ENCODE assay signal across 9 mouse cellular contexts in the genomic region with DNA sequence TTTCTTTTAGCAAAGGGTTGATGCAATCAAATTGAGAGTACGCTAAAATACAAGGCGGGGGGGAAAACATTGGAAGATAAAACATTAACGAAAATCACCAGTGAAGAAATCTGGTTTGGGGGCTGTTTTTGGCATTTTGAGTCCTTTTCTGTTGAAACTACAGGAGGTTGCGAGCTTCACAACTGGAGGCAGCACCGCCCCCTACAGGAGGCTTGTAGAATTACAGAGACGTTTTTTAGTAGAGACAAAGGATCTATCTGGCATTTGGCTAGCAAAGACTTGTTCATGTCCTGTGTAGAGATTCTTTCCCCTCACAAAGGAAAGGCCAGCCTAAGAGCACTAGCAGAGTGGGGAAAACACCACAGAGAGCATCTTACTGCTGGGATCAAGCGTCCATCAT.
DNase-seq lines count a peak whose midpoint lies in the region; ATAC-seq and TF ChIP-seq lines count a peak whose summit lies in the region.
"Had no signal": no experiment of that assay in that cellular context is flagged by ENCODE, and none has a peak within 500 bp of the region (broad histone marks: within the 10 kb centered on the region; RNA-seq: fewer than 3 reads in every experiment).

No protein-coding gene starts in this region.

- H3K27ac ChIP-seq in neural tube, embryonic 11.5 days (ENCODE audit: low read depth, low read length), result no peak overlapping the region
- H3K27ac ChIP-seq: liver, embryonic 13.5 days had no signal

- peak; percentile 73; the same call in 1 of the 2 replicates for ATAC-seq in frontal cortex, adult (ENCODE audit: low TSS enrichment)
- ATAC-seq in neural tube, embryonic 11.5 days (ENCODE audit: insufficient read depth, low FRiP score, low TSS enrichment), result no peak

- H3K27me3 ChIP-seq in neural tube, embryonic 11.5 days (ENCODE audit: control insufficient read depth, insufficient read depth, low read length), result no peaks in the 10 kb centered on the region
- H3K27me3 ChIP-seq: liver, embryonic 13.5 days had no signal

- no peaks in the 10 kb centered on the region for H3K9me3 ChIP-seq in neural tube, embryonic 11.5 days (ENCODE audit: control insufficient read depth, low read length)
- H3K9me3 ChIP-seq: liver, embryonic 13.5 days had no signal

- H3K4me1 ChIP-seq in neural tube, embryonic 11.5 days (ENCODE audit: control insufficient read depth, insufficient read depth, low read length), result no peaks in the 10 kb centered on the region
- H3K4me1 ChIP-seq: liver, embryonic 13.5 days had no signal

- TF ChIP-seq CTCF in brain, embryonic 14.5 days (IDR thresholded peaks at IDR 0.05; ENCODE audit: borderline replicate concordance, extremely low read depth, insufficient read depth, insufficient read length), result peak; percentile 70; the same call in 1 of the 2 replicates

- no peak overlapping the region for H3K4me3 ChIP-seq in neural tube, embryonic 11.5 days (ENCODE audit: low read depth, low read length)
- H3K4me3 ChIP-seq: liver, embryonic 13.5 days had no signal

- 50% methylated on average over 7 of the region's 7 CpGs for WGBS in neural tube, embryonic 11.5 days

- H3K4me2 ChIP-seq in neural tube, embryonic 11.5 days (ENCODE audit: low read depth), result no peak overlapping the region
- H3K4me2 ChIP-seq: liver, embryonic 13.5 days had no signal

- DNase-seq in heart, adult 18-20 months, result peak; percentile 56 to 82
- no peak for DNase-seq in heart, postnatal 25 days (ENCODE audit: low spot score)
- DNase-seq in CD4-positive helper T cell, adult 2 months (ENCODE audit: low read depth, low spot score), result peak; percentile 3
- peak; percentile 84 for DNase-seq in brain, embryonic 14.5 days (ENCODE audit: low read depth)
- DNase-seq in layer of hippocampus, postnatal 36 days, result peak; percentile 38 to 42
- DNase-seq in neural tube, embryonic 11.5 days (ENCODE audit: low spot score), result peak; percentile 70
- DNase-seq in Muller cell, postnatal 12 days (ENCODE audit: inconsistent ontology term), result no peak
- DNase-seq: liver, embryonic 13.5 days had no signal

- intact Hi-C loops in heart, postnatal 25 days (cut with DNase I), result loop anchor here (2.0 kb wide), 2 partner anchors 283 to 789 kb away; no protein-coding TSS in a partner anchor

- no peaks in the 10 kb centered on the region for H3K36me3 ChIP-seq in neural tube, embryonic 11.5 days (ENCODE audit: control insufficient read depth, insufficient read depth, low read length)
- H3K36me3 ChIP-seq: liver, embryonic 13.5 days had no signal

- no peak overlapping the region for H3K9ac ChIP-seq in neural tube, embryonic 11.5 days (ENCODE audit: low read length)
- H3K9ac ChIP-seq: liver, embryonic 13.5 days had no signal

- TF ChIP-seq POLR2A in brain, embryonic 14.5 days (IDR thresholded peaks at IDR 0.05; ENCODE audit: borderline replicate concordance, extremely low read depth, insufficient read depth, insufficient read length, poor library complexity, severe bottlenecking), result no peak

Comparison
In these comparisons a context has a peak if more than half of its experiments do, and no peak if none do; other contexts are left out.
1. DNase-seq: peak in heart, adult 18-20 months (2 of 2), CD4-positive helper T cell, adult 2 months (single experiment), brain, embryonic 14.5 days (single experiment), layer of hippocampus, postnatal 36 days (2 of 2) and neural tube, embryonic 11.5 days (single experiment); none in heart, postnatal 25 days (single experiment) and Muller cell, postnatal 12 days (single experiment).